Mouse (Mus musculus): ENCODE data around the gene Pdlim7. TPM values are rescaled to one million over a fixed set of nuclear protein-coding genes. Genes with fewer than 3 reads are reported as not detected.
A peak's percentile ranks its signal among the peaks of the same experiment; 100 is the strongest.

Gene Pdlim7
- polyA plus RNA-seq, 1 experiment from 2014 or later, result 199 TPM

- Histone ChIP-seq H3K36me3 (ENCODE audit: insufficient read depth) (no peaks in the 10 kb centered on the region), H3K4me1 (ENCODE audit: insufficient read depth) (no peaks in the 10 kb centered on the region), H3K27me3 (ENCODE audit: insufficient read depth, low read length) (no peaks in the 10 kb centered on the region), H3K4me3 (ENCODE audit: low read depth, low read length) (no peak overlapping the region), H3K9me3 (ENCODE audit: low read depth, low read length) (no peaks in the 10 kb centered on the region), H3K27ac (ENCODE audit: low read depth) (no peak overlapping the region), H3K9ac (0 out of 2 replicates have a peak overlapping the region, but pooled peaks have one; percentile 14), H3K4me2 (no peak overlapping the region)
- DNase-seq (no peak), ATAC-seq (ENCODE audit: insufficient read depth) (no peak)
- TF ChIP-seq CTCF (IDR thresholded peaks at IDR 0.05; ENCODE audit: low read depth), result no peak
- 50% methylated on average over 8 of the region's 8 CpGs for WGBS
Measured at GRCm38 (mm10) chr13:55522730-55523129, 9.3 kb upstream of the Pdlim7 start.

GRCm38 (mm10) chr13:55519606-55520005 is 6.1 kb upstream of the Pdlim7 start:
- TF ChIP-seq CTCF (IDR thresholded peaks at IDR 0.05; ENCODE audit: low read depth), result no peak
- Histone ChIP-seq H3K27ac (ENCODE audit: low read depth) (no peak overlapping the region), H3K9me3 (ENCODE audit: low read depth, low read length) (no peaks in the 10 kb centered on the region), H3K9ac (no peak overlapping the region), H3K4me3 (ENCODE audit: low read depth, low read length) (no peak overlapping the region), H3K27me3 (ENCODE audit: insufficient read depth, low read length) (no peaks in the 10 kb centered on the region), H3K4me2 (no peak overlapping the region), H3K4me1 (ENCODE audit: insufficient read depth) (no peaks in the 10 kb centered on the region), H3K36me3 (ENCODE audit: insufficient read depth) (no peaks in the 10 kb centered on the region)
- DNase-seq, result no peak
- WGBS, result 73% methylated on average over 4 of the region's 4 CpGs
- no peak for ATAC-seq (ENCODE audit: insufficient read depth)

- Histone ChIP-seq H3K9ac (no peak overlapping the region), H3K27me3 (ENCODE audit: insufficient read depth, low read length) (no peaks in the 10 kb centered on the region), H3K27ac (ENCODE audit: low read depth) (no peak overlapping the region), H3K4me1 (ENCODE audit: insufficient read depth) (peaks cover 3% of the 10 kb centered on the region; the same call in 1 of the 2 replicates), H3K4me3 (ENCODE audit: low read depth, low read length) (no peak overlapping the region), H3K36me3 (ENCODE audit: insufficient read depth) (peaks cover 2% of the 10 kb centered on the region; the same call in 1 of the 2 replicates), H3K9me3 (ENCODE audit: low read depth, low read length) (no peaks in the 10 kb centered on the region), H3K4me2 (no peak overlapping the region)
- peak; percentile 95 for TF ChIP-seq CTCF (IDR thresholded peaks at IDR 0.05; ENCODE audit: low read depth)
- 8% methylated on average over 5 of the region's 5 CpGs for WGBS
- peak; percentile 94 for DNase-seq
- no peak for ATAC-seq (ENCODE audit: insufficient read depth)
Measured at GRCm38 (mm10) chr13:55516955-55517354, 3.5 kb upstream of the Pdlim7 start.

GRCm38 (mm10) chr13:55513828-55514227 is 352 bp upstream of the Pdlim7 start:
- H3K27ac ChIP-seq (ENCODE audit: low read depth), result no peak overlapping the region
- peak overlapping the region; percentile 91 for H3K4me2 ChIP-seq
- peaks cover 23% of the 10 kb centered on the region for H3K36me3 ChIP-seq (ENCODE audit: insufficient read depth)
- ATAC-seq (ENCODE audit: insufficient read depth) (no peak), DNase-seq (no peak)
- H3K27me3 ChIP-seq (ENCODE audit: insufficient read depth, low read length), result no peaks in the 10 kb centered on the region
- H3K9ac ChIP-seq, result 0 out of 2 replicates have a peak overlapping the region, but pooled peaks have one; percentile 80
- H3K4me1 ChIP-seq (ENCODE audit: insufficient read depth), result peaks cover 21% of the 10 kb centered on the region
- TF ChIP-seq CTCF (IDR thresholded peaks at IDR 0.05; ENCODE audit: low read depth), result no peak
- 36% methylated on average over 9 of the region's 9 CpGs for WGBS
- no peaks in the 10 kb centered on the region for H3K9me3 ChIP-seq (ENCODE audit: low read depth, low read length)
- peak overlapping the region; percentile 77; the same call in 1 of the 2 replicates for H3K4me3 ChIP-seq (ENCODE audit: low read depth, low read length)

GRCm38 (mm10) chr13:55512379-55513031 is 971 bp downstream of the Pdlim7 start:
- Histone ChIP-seq H3K27me3 (ENCODE audit: insufficient read depth, low read length) (no peaks in the 10 kb centered on the region), H3K27ac (ENCODE audit: low read depth) (peak overlapping the region; percentile 88), H3K36me3 (ENCODE audit: insufficient read depth) (peaks cover 36% of the 10 kb centered on the region), H3K4me2 (peak overlapping the region; percentile 91), H3K9ac (peak overlapping the region; percentile 80), H3K4me3 (ENCODE audit: low read depth, low read length) (peak overlapping the region; percentile 77), H3K9me3 (ENCODE audit: low read depth, low read length) (no peaks in the 10 kb centered on the region), H3K4me1 (ENCODE audit: insufficient read depth) (peaks cover 21% of the 10 kb centered on the region)
- WGBS, result under 1% methylated on average over 25 of the region's 25 CpGs
- DNase-seq, result peak; percentile 84
- peak; percentile 61 for ATAC-seq (ENCODE audit: insufficient read depth)
- TF ChIP-seq CTCF (IDR thresholded peaks at IDR 0.05; ENCODE audit: low read depth), result no peak

GRCm38 (mm10) chr13:55511492-55511861 is 2.0 kb downstream of the Pdlim7 start:
- Histone ChIP-seq H3K4me2 (peak overlapping the region; percentile 91), H3K4me1 (ENCODE audit: insufficient read depth) (peaks cover 21% of the 10 kb centered on the region), H3K36me3 (ENCODE audit: insufficient read depth) (peaks cover 46% of the 10 kb centered on the region), H3K27ac (ENCODE audit: low read depth) (peak overlapping the region; percentile 88), H3K27me3 (ENCODE audit: insufficient read depth, low read length) (no peaks in the 10 kb centered on the region), H3K4me3 (ENCODE audit: low read depth, low read length) (peak overlapping the region; percentile 77), H3K9me3 (ENCODE audit: low read depth, low read length) (no peaks in the 10 kb centered on the region), H3K9ac (peak overlapping the region; percentile 80; the same call in 1 of the 2 replicates)
- ATAC-seq (ENCODE audit: insufficient read depth) (no peak), DNase-seq (no peak)
- TF ChIP-seq CTCF (IDR thresholded peaks at IDR 0.05; ENCODE audit: low read depth), result no peak
- WGBS, result 8% methylated on average over 5 of the region's 5 CpGs

DNA sequence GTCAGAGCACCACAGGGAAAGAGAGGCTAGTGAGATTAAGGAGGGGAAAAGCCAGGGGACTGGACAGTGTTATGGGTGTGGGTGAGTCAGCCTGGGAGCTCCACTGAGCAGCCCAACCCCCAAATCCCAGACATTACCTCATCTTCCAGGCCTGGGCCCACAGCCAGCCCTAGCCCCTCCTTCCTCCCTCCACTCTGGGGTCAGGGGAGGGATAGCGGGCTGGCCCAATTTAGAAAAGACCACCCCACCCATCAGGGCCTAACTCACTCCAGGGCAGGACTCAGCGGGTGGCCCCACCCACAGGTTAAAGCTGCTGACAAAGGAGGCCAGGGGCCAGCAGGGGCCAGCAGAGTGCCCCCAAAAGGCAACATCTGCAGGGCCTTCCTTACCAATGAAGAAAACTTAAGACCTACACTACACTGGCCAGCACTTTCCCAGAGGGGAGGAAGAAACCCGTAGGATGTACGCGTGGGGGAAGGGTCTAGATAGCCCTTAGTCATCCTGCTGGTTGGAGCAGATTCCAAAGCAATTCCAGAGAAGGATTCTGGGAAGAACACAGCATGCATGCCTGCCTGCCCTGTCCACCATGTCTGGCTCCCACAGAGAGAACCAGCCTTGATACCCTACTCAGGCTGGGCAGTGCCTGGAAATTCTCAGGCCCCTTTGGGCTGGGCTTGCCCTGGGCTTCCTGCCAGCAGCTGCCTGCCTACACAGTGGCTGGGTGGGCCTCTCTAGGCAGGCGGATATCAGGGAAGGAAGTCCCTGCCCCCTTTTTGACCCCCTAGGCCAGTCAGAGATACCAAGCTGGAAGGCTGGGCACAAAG is 2.6 kb downstream of the Pdlim7 start:
- Histone ChIP-seq H3K4me3 (ENCODE audit: low read depth, low read length) (peak overlapping the region; percentile 77), H3K4me1 (ENCODE audit: insufficient read depth) (peaks cover 21% of the 10 kb centered on the region), H3K36me3 (ENCODE audit: insufficient read depth) (peaks cover 52% of the 10 kb centered on the region), H3K27ac (ENCODE audit: low read depth) (peak overlapping the region; percentile 88), H3K9ac (peak overlapping the region; percentile 10; the same call in 1 of the 2 replicates), H3K27me3 (ENCODE audit: insufficient read depth, low read length) (no peaks in the 10 kb centered on the region), H3K9me3 (ENCODE audit: low read depth, low read length) (no peaks in the 10 kb centered on the region), H3K4me2 (peak overlapping the region; percentile 91)
- peak; percentile 96 for DNase-seq
- 4% methylated on average over 6 of the region's 6 CpGs for WGBS
- ATAC-seq (ENCODE audit: insufficient read depth), result peak; percentile 81
- peak; percentile 43 for TF ChIP-seq CTCF (IDR thresholded peaks at IDR 0.05; ENCODE audit: low read depth)
